Mouse (Mus musculus): ENCODE data around the gene Ulk1. TPM values are rescaled to one million over a fixed set of nuclear protein-coding genes. Genes with fewer than 3 reads are reported as not detected.

The Ulk1 gene
- polyA plus RNA-seq (2017; shearing (Covaris generic)): 10 to 100 TPM; 22.4 to 35.2 TPM

GRCm38 (mm10) chr5:110809667-110810325 lies at the start of gene Ulk1:
TSS of gene Ulk1 (minus strand) at chr5:110810097.

GRCm38 (mm10) chr5:110839678-110840365 lies 29.9 kb upstream of the Ulk1 start, which contains the start of the genes Hscb and Chek2:
TSS of gene Hscb (minus strand) at chr5:110839777.
TSS of gene Chek2 (plus strand) at chr5:110839979.

GRCm38 (mm10) chr5:110779998-110780760 lies 29.7 kb downstream of the Ulk1 start, which contains the start of gene Pus1:
TSS of gene Pus1 (minus strand) at chr5:110780659.

DNA sequence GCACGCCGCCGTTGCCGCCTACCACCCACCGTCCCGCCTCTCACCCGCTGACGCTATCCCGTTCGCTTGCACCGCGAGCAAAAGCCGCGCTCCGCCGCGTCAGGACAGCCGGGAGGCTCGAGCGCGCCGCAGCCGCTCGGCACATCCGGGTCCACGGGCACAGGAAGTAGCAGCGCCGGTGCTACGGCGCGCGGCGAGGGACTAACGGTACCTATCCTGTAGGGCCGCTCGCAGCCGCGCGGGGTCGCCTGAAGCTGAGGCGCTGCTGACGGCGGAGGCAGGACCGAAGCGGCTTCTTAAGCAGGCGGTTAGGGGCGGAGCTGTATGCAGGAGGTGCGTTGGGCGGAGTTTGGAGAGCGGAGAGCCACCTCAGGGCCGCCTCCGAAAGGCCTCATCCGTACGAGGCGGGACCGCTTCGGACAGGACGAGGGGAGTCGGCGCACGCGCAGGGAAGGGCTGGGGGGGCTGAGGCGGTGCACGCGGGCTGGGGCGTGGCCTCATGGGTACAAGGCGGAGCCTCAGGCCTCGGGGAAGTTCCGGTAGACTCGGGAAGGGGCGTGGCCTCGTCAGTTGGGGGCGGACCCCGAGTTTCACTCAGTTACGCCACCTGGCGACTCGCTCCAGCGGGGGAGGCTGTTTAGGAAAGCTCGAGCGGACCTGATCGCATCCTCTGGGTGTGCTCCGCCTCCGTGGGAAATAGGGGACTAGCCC lies 39.3 kb downstream of the Ulk1 start, which contains the start of gene Ep400:
Gene Ep400, minus strand, starts transcription at position 270 of the 711 bp plus-strand sequence.

Other genes starting within 250 kb of the Ulk1 start
- 10 to 100 TPM; 70.1 to 76.4 TPM for gene Noc4l, start 156.7 kb downstream of the Ulk1 start, polyA plus RNA-seq (2017; shearing (Covaris generic))
- gene Ddx51, start 156.6 kb downstream of the Ulk1 start, polyA plus RNA-seq (2017; shearing (Covaris generic)): 10 to 100 TPM; 25.3 to 31.7 TPM
- gene Ep400, start 39.4 kb downstream of the Ulk1 start, polyA plus RNA-seq (2017; shearing (Covaris generic)): 10 to 100 TPM; 40.3 to 46.5 TPM
- gene Pus1, start 29.4 kb downstream of the Ulk1 start, polyA plus RNA-seq (2017; shearing (Covaris generic)): 10 to 100 TPM; 29.6 to 31.9 TPM
- gene Hscb, start 29.7 kb upstream of the Ulk1 start, polyA plus RNA-seq (2017; shearing (Covaris generic)): 10 to 100 TPM; 35.2 to 38.8 TPM
- gene Chek2, start 29.9 kb upstream of the Ulk1 start, polyA plus RNA-seq (2017; shearing (Covaris generic)): 10 to 100 TPM in 1 of 2 experiments, 1 to 10 TPM in 1; 6.1 to 10.8 TPM
- gene Ttc28, start 69.7 kb upstream of the Ulk1 start, polyA plus RNA-seq (2017; shearing (Covaris generic)): 1 to 10 TPM; 2.3 to 2.8 TPM

Data from activated CD4-positive, CD25-positive, alpha-beta regulatory T cell (primary cell).